Comparison of ENCODE assay signal across 8 mouse cellular contexts in the genomic region with DNA sequence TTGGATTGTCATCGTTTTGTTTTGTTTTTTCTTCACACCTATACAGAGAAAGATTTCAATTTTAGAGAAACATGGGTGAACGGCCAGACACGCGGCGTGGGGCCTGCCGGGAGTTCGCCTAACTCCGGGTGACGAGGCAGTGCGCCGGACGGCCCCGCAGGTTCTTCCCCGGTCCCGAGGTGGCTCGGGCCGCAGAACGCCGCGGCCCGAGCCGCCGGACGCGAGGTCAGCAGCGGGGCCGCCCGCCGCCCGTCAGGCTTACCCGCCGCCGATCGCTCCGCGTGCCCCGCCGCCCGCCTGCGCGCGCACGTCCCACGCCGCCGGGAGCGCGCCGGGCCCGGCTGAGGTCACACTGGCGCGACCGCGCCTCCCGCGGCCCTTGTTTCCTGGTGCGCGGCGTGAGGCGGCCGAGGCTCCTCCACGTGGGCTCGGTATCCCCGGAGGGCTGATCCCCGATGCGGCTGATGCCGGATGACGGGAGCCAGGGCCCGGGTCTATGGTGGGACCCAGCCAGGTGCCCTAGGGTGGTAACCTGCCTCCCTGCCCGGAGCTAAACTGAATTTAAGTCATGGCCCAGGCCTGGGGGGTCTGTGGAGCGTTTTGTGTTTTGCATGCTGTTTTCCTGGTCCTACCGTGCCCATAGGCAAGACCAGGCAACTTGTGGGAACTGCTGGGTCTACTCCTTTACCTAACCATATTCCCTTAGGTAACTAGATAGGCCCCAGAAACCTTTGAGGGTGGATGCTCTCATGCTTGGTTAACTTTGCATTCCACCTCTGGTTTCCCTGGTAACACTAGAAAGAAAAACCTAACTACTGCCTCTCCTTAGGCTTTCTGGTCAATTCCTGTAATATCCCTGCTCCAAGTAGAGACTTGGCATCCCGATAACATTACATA. TPM values are rescaled to one million over a fixed set of nuclear protein-coding genes. Genes with fewer than 3 reads are reported as not detected.
DNase-seq lines count a peak whose midpoint lies in the region; ATAC-seq lines count a peak whose summit lies in the region.

A gene (minus strand): TSS at position 316 of the 897 bp plus-strand sequence.

- peak within 1 kb of the TSS; percentile 66 for H3K4me3 ChIP-seq in hindbrain, embryonic 14.5 days (replicated peaks; ENCODE audit: low read length)
- peak within 1 kb of the TSS; percentile 94 for H3K4me3 ChIP-seq in megakaryocyte, embryonic 14.5 days (replicated peaks)

- H3K9me3 ChIP-seq in hindbrain, embryonic 14.5 days (ENCODE audit: control insufficient read depth, low read length) = no peaks in the 10 kb centered on the region
- no peaks in the 10 kb centered on the region for H3K9me3 ChIP-seq in megakaryocyte, embryonic 14.5 days

- H3K4me2 ChIP-seq in hindbrain, embryonic 14.5 days (replicated peaks) = peak within 1 kb of the TSS; percentile 75

- H3K4me1 ChIP-seq in hindbrain, embryonic 14.5 days (replicated peaks; ENCODE audit: control insufficient read depth, insufficient read depth, low read length) = peaks cover 9% of the 10 kb centered on the region
- H3K4me1 ChIP-seq in megakaryocyte, embryonic 14.5 days = peaks cover 61% of the 10 kb centered on the region

- peak within 1 kb of the TSS; percentile 14 for H3K27ac ChIP-seq in hindbrain, embryonic 14.5 days

- no peaks in the 10 kb centered on the region for H3K27me3 ChIP-seq in hindbrain, embryonic 14.5 days (ENCODE audit: control insufficient read depth, insufficient read depth, low read length)
- H3K27me3 ChIP-seq in megakaryocyte, embryonic 14.5 days (replicated peaks) = no peaks in the 10 kb centered on the region

- 0 out of 2 replicates have a peak, but pooled peaks cover 4% of the 10 kb centered on the region for H3K36me3 ChIP-seq in hindbrain, embryonic 14.5 days (replicated peaks; ENCODE audit: control insufficient read depth, insufficient read depth)
- H3K36me3 ChIP-seq in megakaryocyte, embryonic 14.5 days (replicated peaks; ENCODE audit: low read length) = peaks cover 28% of the 10 kb centered on the region

- ATAC-seq in hindbrain, embryonic 14.5 days (ENCODE audit: low FRiP score) = peak; percentile 86

- 4% methylated on average over 71 of the region's 73 CpGs for WGBS in hindbrain, embryonic 14.5 days

- DNase-seq in T-cell, adult 2 months (ENCODE audit: low spot score) = peak; percentile 75
- DNase-seq in cerebellum, postnatal 25 days = peak; percentile 83 to 92
- DNase-seq in frontal cortex, postnatal 25 days (ENCODE audit: low spot score in 2 of 2) = peak; percentile 32 to 33
- peak; percentile 78 for DNase-seq in hindbrain, embryonic 14.5 days (ENCODE audit: low spot score)
- peak; percentile 22 to 33 for DNase-seq in left cerebral cortex, adult 8-10 months (ENCODE audit: low spot score in 2 of 2)
- peak; percentile 70 to 76 for DNase-seq in right cerebral cortex, postnatal 10 days (ENCODE audit: low spot score in 2 of 2)
- peak; percentile 72 to 74 for DNase-seq in urinary bladder, postnatal 4 days (ENCODE audit: low spot score in 2 of 2)

- peak within 1 kb of the TSS; percentile 79 for H3K9ac ChIP-seq in hindbrain, embryonic 14.5 days

RNA-seq across cellular contexts. Expression of the gene that starts here (rescaled TPM):
- 27.8 and 29.3 TPM in 2 replicates for polyA plus RNA-seq in hindbrain, embryonic 14.5 days (2014; fragmentation: Nextera tagmentation; extraction: Ambion mirVana)
- 10 to 100 TPM; 36.7 to 48.6 (median 45.2) TPM for total RNA-seq in left cerebral cortex, adult 8-10 months (2022)
- polyA plus RNA-seq in megakaryocyte, embryonic 14.5 days (2012; ENCODE audit: insufficient read depth, low replicate concordance) = 8.4 TPM in 1 of 2 replicates, not detected in the other

Comparison
In these comparisons a context has a peak if more than half of its experiments do, and no peak if none do; other contexts are left out.
1. Peak in every context shown above with its lines: DNase-seq, ATAC-seq, H3K4me3 ChIP-seq and H3K27ac ChIP-seq.
2. DNase-seq: peak in every context shown above with its lines; median percentile 88 in cerebellum, postnatal 25 days; 78 in hindbrain, embryonic 14.5 days; 75 in T-cell, adult 2 months; 73 in right cerebral cortex, postnatal 10 days; 73 in urinary bladder, postnatal 4 days; 32 in frontal cortex, postnatal 25 days; 28 in left cerebral cortex, adult 8-10 months.